Mouse (Mus musculus): ENCODE results near the gene Tmem51. TPM values are rescaled to one million over a fixed set of nuclear protein-coding genes. Genes with fewer than 3 reads are reported as not detected.

Tmem51 gene
- polyA plus RNA-seq, 1 experiment: not detected

GRCm38 (mm10) chr4:142103081-142103671 lies 19.1 kb upstream of the Tmem51 start:
- no peak overlapping the region for H3K4me2 ChIP-seq (ENCODE audit: low read depth)
- no peaks in the 10 kb centered on the region for H3K27me3 ChIP-seq (ENCODE audit: control insufficient read depth, insufficient read depth, insufficient read length)
- no peak overlapping the region for H3K4me3 ChIP-seq
- no peaks in the 10 kb centered on the region for H3K79me2 ChIP-seq (ENCODE audit: control insufficient read depth, insufficient read depth)
- TF ChIP-seq REST (IDR thresholded peaks at IDR 0.05; ENCODE audit: insufficient read depth, insufficient read length) (no peak), SRF (IDR thresholded peaks at IDR 0.05; ENCODE audit: control insufficient read depth, insufficient read length, low read depth) (no peak), MYOG (IDR thresholded peaks at IDR 0.05; ENCODE audit: control insufficient read depth in 1 of 3, insufficient read depth in 1 of 3, insufficient read length in 2 of 3, low read depth in 2 of 3) (no peak), MAX (IDR thresholded peaks at IDR 0.05; ENCODE audit: low read depth) (no peak), E2F4 (IDR thresholded peaks at IDR 0.05; ENCODE audit: insufficient read depth) (no peak), CEBPB (IDR thresholded peaks at IDR 0.05; ENCODE audit: insufficient read depth, poor library complexity, severe bottlenecking) (no peak), POLR2AphosphoS2 (IDR thresholded peaks at IDR 0.05; ENCODE audit: insufficient read length, low read depth) (no peak), USF1 (IDR thresholded peaks at IDR 0.05; ENCODE audit: low read depth) (no peak), TCF12 (IDR thresholded peaks at IDR 0.05; ENCODE audit: insufficient read depth, poor library complexity, severe bottlenecking) (no peak), POLR2A (IDR thresholded peaks at IDR 0.05; ENCODE audit: insufficient read length, low read depth) (no peak), MYOD1 (IDR thresholded peaks at IDR 0.05; ENCODE audit: control insufficient read depth in 1 of 3, insufficient read length in 2 of 3, low read depth in 2 of 3) (no peak), TCF3 (IDR thresholded peaks at IDR 0.05; ENCODE audit: insufficient read length, low read depth) (no peak)
- H3K36me3 ChIP-seq (ENCODE audit: control insufficient read depth, insufficient read depth): no peaks in the 10 kb centered on the region
- no peak overlapping the region for H3ac ChIP-seq (ENCODE audit: control insufficient read depth, insufficient read length)

DNA sequence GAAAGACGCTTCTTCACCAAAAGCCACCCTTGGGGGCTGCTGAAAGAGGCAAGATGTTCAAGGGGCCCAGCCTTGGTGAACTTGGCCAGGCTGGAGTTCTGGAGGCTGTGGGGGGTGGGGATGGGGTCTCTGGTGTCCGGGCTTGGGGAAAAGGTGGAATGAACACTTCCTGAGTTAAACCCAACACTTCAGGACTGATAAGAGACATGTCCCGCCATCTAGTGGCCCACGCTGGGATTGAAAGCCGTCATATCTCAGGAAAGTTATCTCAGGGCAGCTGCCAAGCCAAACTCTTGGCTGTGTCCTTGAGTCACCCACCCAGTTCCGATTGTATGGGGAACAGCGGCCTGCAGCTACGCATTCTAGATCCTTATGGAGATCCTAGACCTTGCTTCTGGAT lies 14.2 kb upstream of the Tmem51 start:
- H3K79me2 ChIP-seq (ENCODE audit: control insufficient read depth, insufficient read depth): no peaks in the 10 kb centered on the region
- H3K4me3 ChIP-seq: no peak overlapping the region
- H3K36me3 ChIP-seq (ENCODE audit: control insufficient read depth, insufficient read depth): no peaks in the 10 kb centered on the region
- H3ac ChIP-seq (ENCODE audit: control insufficient read depth, insufficient read length): no peak overlapping the region
- TF ChIP-seq E2F4 (IDR thresholded peaks at IDR 0.05; ENCODE audit: insufficient read depth) (no peak), POLR2A (IDR thresholded peaks at IDR 0.05; ENCODE audit: insufficient read length, low read depth) (no peak), MYOG (IDR thresholded peaks at IDR 0.05; ENCODE audit: control insufficient read depth in 1 of 3, insufficient read depth in 1 of 3, insufficient read length in 2 of 3, low read depth in 2 of 3) (no peak), MAX (IDR thresholded peaks at IDR 0.05; ENCODE audit: low read depth) (no peak)
- H3K4me2 ChIP-seq (ENCODE audit: low read depth): no peak overlapping the region
- no peaks in the 10 kb centered on the region for H3K27me3 ChIP-seq (ENCODE audit: control insufficient read depth, insufficient read depth, insufficient read length)

DNA sequence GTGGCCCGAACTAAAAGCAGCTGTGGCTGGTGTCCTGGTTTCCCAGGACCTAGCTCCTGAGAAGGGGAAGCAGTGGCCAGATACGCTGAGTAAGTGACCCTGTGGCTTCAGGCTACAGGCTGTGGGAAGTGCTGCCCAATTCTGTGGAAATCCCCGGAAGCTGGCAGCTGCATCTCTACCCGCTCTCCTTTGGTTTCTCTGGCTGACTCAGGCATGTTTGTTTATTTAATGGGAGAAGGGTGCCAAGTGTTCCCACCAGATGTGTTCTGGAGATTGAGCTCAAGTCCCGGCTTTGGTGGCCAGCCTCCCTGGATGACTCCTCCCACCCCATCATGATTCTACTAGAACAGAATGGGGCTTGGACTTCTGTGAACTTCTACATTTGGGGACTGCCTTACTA lies 13.8 kb upstream of the Tmem51 start:
- H3K27me3 ChIP-seq (ENCODE audit: control insufficient read depth, insufficient read depth, insufficient read length): no peaks in the 10 kb centered on the region
- TF ChIP-seq SRF (IDR thresholded peaks at IDR 0.05; ENCODE audit: control insufficient read depth, insufficient read length, low read depth) (no peak), MYOD1 (IDR thresholded peaks at IDR 0.05; ENCODE audit: control insufficient read depth in 1 of 3, insufficient read length in 2 of 3, low read depth in 2 of 3) (no peak), MAX (IDR thresholded peaks at IDR 0.05; ENCODE audit: low read depth) (no peak), TCF3 (IDR thresholded peaks at IDR 0.05; ENCODE audit: insufficient read length, low read depth) (no peak), POLR2AphosphoS2 (IDR thresholded peaks at IDR 0.05; ENCODE audit: insufficient read length, low read depth) (no peak), CEBPB (IDR thresholded peaks at IDR 0.05; ENCODE audit: insufficient read depth, poor library complexity, severe bottlenecking) (no peak)
- no peak overlapping the region for H3ac ChIP-seq (ENCODE audit: control insufficient read depth, insufficient read length)
- H3K4me3 ChIP-seq: no peak overlapping the region
- H3K36me3 ChIP-seq (ENCODE audit: control insufficient read depth, insufficient read depth): no peaks in the 10 kb centered on the region
- H3K79me2 ChIP-seq (ENCODE audit: control insufficient read depth, insufficient read depth): no peaks in the 10 kb centered on the region
- no peak overlapping the region for H3K4me2 ChIP-seq (ENCODE audit: low read depth)

DNA sequence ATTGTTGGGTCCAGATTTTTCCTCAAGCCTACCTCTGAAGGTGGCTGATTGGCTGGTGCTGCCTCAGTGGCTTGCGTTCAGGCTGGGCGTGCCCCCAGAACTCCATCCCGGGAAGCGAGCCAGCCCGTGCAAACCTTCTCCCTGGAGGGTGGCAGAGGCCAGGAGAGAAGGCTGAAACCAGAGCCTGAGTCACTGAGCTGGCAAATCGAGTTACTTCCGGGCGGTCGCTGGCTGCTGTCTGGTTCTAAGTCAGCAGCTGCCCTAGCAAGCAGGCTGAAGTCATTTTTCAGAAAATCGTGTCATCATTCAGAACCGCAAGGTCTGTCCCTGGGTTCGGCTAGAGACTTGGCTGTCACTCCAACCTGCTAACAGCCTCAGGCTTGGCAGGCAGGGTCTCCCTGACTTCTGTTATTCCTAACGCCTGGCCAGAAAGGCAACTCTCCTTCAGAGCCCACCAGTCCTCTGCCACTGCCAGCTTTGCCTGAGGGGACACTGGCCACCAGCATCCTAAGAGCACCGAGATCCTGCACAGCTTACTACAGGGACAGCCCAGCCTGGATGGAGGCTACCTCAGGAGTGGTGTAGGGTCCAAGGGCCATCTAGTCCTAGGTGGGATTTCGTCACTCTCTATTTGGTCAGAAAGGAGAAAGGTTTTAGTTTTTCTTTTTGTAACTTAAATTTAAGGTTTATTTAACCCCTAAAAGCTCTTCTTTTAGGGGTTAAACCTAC lies 11.6 kb upstream of the Tmem51 start:
- Histone ChIP-seq H3K4me3 (no peak overlapping the region), H3K79me2 (ENCODE audit: control insufficient read depth, insufficient read depth) (no peaks in the 10 kb centered on the region), H3K36me3 (ENCODE audit: control insufficient read depth, insufficient read depth) (no peaks in the 10 kb centered on the region), H3K4me2 (ENCODE audit: low read depth) (no peak overlapping the region), H3ac (ENCODE audit: control insufficient read depth, insufficient read length) (no peak overlapping the region), H3K27me3 (ENCODE audit: control insufficient read depth, insufficient read depth, insufficient read length) (no peaks in the 10 kb centered on the region)
- TF ChIP-seq SRF (IDR thresholded peaks at IDR 0.05; ENCODE audit: control insufficient read depth, insufficient read length, low read depth) (no peak), REST (IDR thresholded peaks at IDR 0.05; ENCODE audit: insufficient read depth, insufficient read length) (no peak), USF1 (IDR thresholded peaks at IDR 0.05; ENCODE audit: low read depth) (no peak), TCF3 (IDR thresholded peaks at IDR 0.05; ENCODE audit: insufficient read length, low read depth) (no peak), POLR2A (IDR thresholded peaks at IDR 0.05; ENCODE audit: insufficient read length, low read depth) (no peak), TCF12 (IDR thresholded peaks at IDR 0.05; ENCODE audit: insufficient read depth, poor library complexity, severe bottlenecking) (no peak), CEBPB (IDR thresholded peaks at IDR 0.05; ENCODE audit: insufficient read depth, poor library complexity, severe bottlenecking) (no peak), POLR2AphosphoS2 (IDR thresholded peaks at IDR 0.05; ENCODE audit: insufficient read length, low read depth) (no peak), MAX (IDR thresholded peaks at IDR 0.05; ENCODE audit: low read depth) (no peak), MYOG (IDR thresholded peaks at IDR 0.05; ENCODE audit: control insufficient read depth in 1 of 3, insufficient read depth in 1 of 3, insufficient read length in 2 of 3, low read depth in 2 of 3) (no peak), E2F4 (IDR thresholded peaks at IDR 0.05; ENCODE audit: insufficient read depth) (no peak), MYOD1 (IDR thresholded peaks at IDR 0.05; ENCODE audit: control insufficient read depth in 1 of 3, insufficient read length in 2 of 3, low read depth in 2 of 3) (no peak)

DNA sequence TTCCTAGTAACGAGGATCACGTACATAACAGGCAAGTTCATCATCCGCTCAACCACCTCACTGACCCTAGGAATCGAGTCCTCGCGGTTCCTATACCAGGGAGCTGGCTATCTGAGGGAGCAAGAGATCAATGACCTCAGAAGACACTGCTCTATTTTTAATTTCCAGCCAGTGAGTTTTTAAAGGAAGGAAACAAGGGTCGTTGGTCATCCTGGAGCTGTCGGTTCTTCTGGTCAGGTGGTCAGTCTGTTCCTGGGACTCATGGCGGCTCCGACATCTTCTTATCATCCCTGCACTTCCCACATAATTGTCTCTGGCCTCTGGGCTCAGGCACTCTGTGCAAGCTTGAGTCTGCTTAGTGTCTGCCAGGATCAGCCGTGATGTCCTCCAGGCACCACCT lies 10.3 kb upstream of the Tmem51 start:
- Histone ChIP-seq H3K4me3 (no peak overlapping the region), H3K27me3 (ENCODE audit: control insufficient read depth, insufficient read depth, insufficient read length) (no peaks in the 10 kb centered on the region), H3K36me3 (ENCODE audit: control insufficient read depth, insufficient read depth) (no peaks in the 10 kb centered on the region), H3K4me2 (ENCODE audit: low read depth) (no peak overlapping the region), H3K79me2 (ENCODE audit: control insufficient read depth, insufficient read depth) (no peaks in the 10 kb centered on the region), H3ac (ENCODE audit: control insufficient read depth, insufficient read length) (no peak overlapping the region)
- TF ChIP-seq USF1 (IDR thresholded peaks at IDR 0.05; ENCODE audit: low read depth) (no peak), POLR2AphosphoS2 (IDR thresholded peaks at IDR 0.05; ENCODE audit: insufficient read length, low read depth) (no peak), MYOD1 (IDR thresholded peaks at IDR 0.05; ENCODE audit: control insufficient read depth in 1 of 3, insufficient read length in 2 of 3, low read depth in 2 of 3) (no peak), MAX (IDR thresholded peaks at IDR 0.05; ENCODE audit: low read depth) (no peak), MYOG (IDR thresholded peaks at IDR 0.05; ENCODE audit: control insufficient read depth in 1 of 3, insufficient read depth in 1 of 3, insufficient read length in 2 of 3, low read depth in 2 of 3) (no peak), SRF (IDR thresholded peaks at IDR 0.05; ENCODE audit: control insufficient read depth, insufficient read length, low read depth) (no peak), E2F4 (IDR thresholded peaks at IDR 0.05; ENCODE audit: insufficient read depth) (no peak)

All from myocyte (in vitro differentiated cells).